Comparison of ENCODE assay signal across 8 mouse cellular contexts in the genomic region with DNA sequence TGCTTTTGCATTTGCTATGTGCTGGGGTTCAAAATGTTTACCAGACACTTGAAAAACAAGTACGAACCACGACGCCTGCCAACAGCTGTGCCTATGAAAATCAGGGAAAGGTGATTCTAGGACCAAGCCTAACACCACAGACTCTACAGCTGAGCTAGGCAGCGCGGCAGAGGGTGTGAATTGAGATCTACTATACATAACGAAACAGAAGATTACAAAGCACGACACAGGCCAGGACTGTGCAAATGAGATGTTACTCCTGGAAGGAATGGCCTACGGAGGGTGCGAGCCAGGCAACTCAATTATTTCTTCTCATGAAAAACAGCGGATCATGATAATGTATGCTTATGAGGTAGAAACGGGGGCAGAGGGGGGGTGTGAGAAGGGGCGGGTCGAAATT. TPM values are rescaled to one million over a fixed set of nuclear protein-coding genes. Genes with fewer than 3 reads are reported as not detected.
DNase-seq lines count a peak whose midpoint lies in the region; ATAC-seq and TF ChIP-seq lines count a peak whose summit lies in the region.

No protein-coding gene starts in this region.

- peaks cover 20% of the 10 kb centered on the region; the same call in 1 of the 2 replicates for H3K36me3 ChIP-seq in heart, postnatal 0 days (replicated peaks; ENCODE audit: control insufficient read depth, insufficient read depth, low read length)
- H3K36me3 ChIP-seq in liver, embryonic 12.5 days: peaks cover 61% of the 10 kb centered on the region
- 0 out of 2 replicates have a peak, but pooled peaks cover 5% of the 10 kb centered on the region for H3K36me3 ChIP-seq in stomach, embryonic 15.5 days

- 11% methylated on average over 13 of the region's 13 CpGs for WGBS in heart, postnatal 0 days
- WGBS in liver, embryonic 12.5 days (ENCODE audit: insufficient replicate concordance): 17% methylated on average over 13 of the region's 13 CpGs
- WGBS in stomach, embryonic 15.5 days: 23% methylated on average over 13 of the region's 13 CpGs

- H3K4me3 ChIP-seq in heart, postnatal 0 days (ENCODE audit: low read depth, low read length): peak overlapping the region; percentile 94
- H3K4me3 ChIP-seq in liver, embryonic 12.5 days: peak overlapping the region; percentile 96
- peak overlapping the region; percentile 86 for H3K4me3 ChIP-seq in stomach, embryonic 15.5 days (replicated peaks)

- no peak for TF ChIP-seq CTCF in heart, postnatal 0 days (IDR thresholded peaks at IDR 0.05; ENCODE audit: low read depth)

- peak; percentile 7 for DNase-seq in embryo, embryonic 10.5 days (ENCODE audit: low spot score)
- no peak for DNase-seq in embryo, embryonic 10 days (ENCODE audit: low spot score)
- peak; percentile 21 for DNase-seq in MEL-GATA-1-ER (ENCODE audit: extremely low read depth, low read depth)
- DNase-seq in heart, postnatal 0 days (ENCODE audit: low spot score): no peak
- no peak for DNase-seq in gastrocnemius, postnatal 10 days
- no peak for DNase-seq in thymus, postnatal 36 days

- peak overlapping the region; percentile 68 for H3K4me2 ChIP-seq in heart, postnatal 0 days (ENCODE audit: low read depth, low read length)
- H3K4me2 ChIP-seq in liver, embryonic 12.5 days: peak overlapping the region; percentile 90
- peak overlapping the region; percentile 84 for H3K4me2 ChIP-seq in stomach, embryonic 15.5 days

- peaks cover 52% of the 10 kb centered on the region for H3K4me1 ChIP-seq in heart, postnatal 0 days (ENCODE audit: control insufficient read depth, insufficient read depth)
- peaks cover 74% of the 10 kb centered on the region for H3K4me1 ChIP-seq in liver, embryonic 12.5 days
- H3K4me1 ChIP-seq in stomach, embryonic 15.5 days: peaks cover 43% of the 10 kb centered on the region

- no peak for ATAC-seq in heart, postnatal 0 days (ENCODE audit: insufficient read depth, low read depth)
- no peak for ATAC-seq in liver, embryonic 12.5 days
- no peak for ATAC-seq in stomach, embryonic 15.5 days (ENCODE audit: insufficient read depth, low FRiP score, low read depth)

- H3K9me3 ChIP-seq in heart, postnatal 0 days (replicated peaks; ENCODE audit: control insufficient read depth, low read length): no peaks in the 10 kb centered on the region
- H3K9me3 ChIP-seq in liver, embryonic 12.5 days (replicated peaks): no peaks in the 10 kb centered on the region
- H3K9me3 ChIP-seq in stomach, embryonic 15.5 days: no peaks in the 10 kb centered on the region

- H3K27ac ChIP-seq in heart, postnatal 0 days (ENCODE audit: low read depth): peak overlapping the region; percentile 97
- peak overlapping the region; percentile 100 for H3K27ac ChIP-seq in liver, embryonic 12.5 days
- 0 out of 2 replicates have a peak overlapping the region, but pooled peaks have one; percentile 12 for H3K27ac ChIP-seq in stomach, embryonic 15.5 days

- TF ChIP-seq EP300 in heart, postnatal 0 days (IDR thresholded peaks at IDR 0.05; ENCODE audit: low read depth): no peak

- no peaks in the 10 kb centered on the region for H3K27me3 ChIP-seq in heart, postnatal 0 days (ENCODE audit: control insufficient read depth, insufficient read depth, low read length)
- no peaks in the 10 kb centered on the region for H3K27me3 ChIP-seq in liver, embryonic 12.5 days (replicated peaks)
- no peaks in the 10 kb centered on the region for H3K27me3 ChIP-seq in stomach, embryonic 15.5 days (replicated peaks)

- H3K9ac ChIP-seq in heart, postnatal 0 days (replicated peaks; ENCODE audit: low read depth, low read length): peak overlapping the region; percentile 98
- H3K9ac ChIP-seq in liver, embryonic 12.5 days: peak overlapping the region; percentile 98
- H3K9ac ChIP-seq in stomach, embryonic 15.5 days: peak overlapping the region; percentile 87

RNA-seq across cellular contexts. Expression of a gene that starts 1.1 kb away (rescaled TPM):
- 187 and 193 TPM in 2 replicates for total RNA-seq in heart, postnatal 0 days (2014; rRNA removed; ENCODE audit: low replicate concordance)
- polyA plus RNA-seq in heart, postnatal 0 days (2015; fragmentation: Nextera tagmentation; extraction: Ambion mirVana): 259 and 270 TPM in 2 replicates
- polyA plus RNA-seq in liver, embryonic 12.5 days (2016; fragmentation: Nextera tagmentation; extraction: Ambion mirVana): 216 and 223 TPM in 2 replicates
- 121 and 127 TPM in 2 replicates for polyA plus RNA-seq in stomach, embryonic 15.5 days (2015; fragmentation: Nextera tagmentation; extraction: Ambion mirVana)
- 100 to 1,000 TPM in 1 of 2 experiments, 10 to 100 TPM in 1; 95.1 to 108 TPM for total RNA-seq in gastrocnemius, postnatal 10 days (2021)

RNA-seq across cellular contexts. Expression of a gene that starts 13.5 kb away (rescaled TPM):
- total RNA-seq in heart, postnatal 0 days (2014; rRNA removed; ENCODE audit: low replicate concordance): not detected in 2 replicates
- not detected in 2 replicates for polyA plus RNA-seq in heart, postnatal 0 days (2015; fragmentation: Nextera tagmentation; extraction: Ambion mirVana)
- not detected in 2 replicates for polyA plus RNA-seq in liver, embryonic 12.5 days (2016; fragmentation: Nextera tagmentation; extraction: Ambion mirVana)
- polyA plus RNA-seq in stomach, embryonic 15.5 days (2015; fragmentation: Nextera tagmentation; extraction: Ambion mirVana): not detected in 2 replicates
- not detected for total RNA-seq in gastrocnemius, postnatal 10 days (2021)

RNA-seq across cellular contexts. Expression of a gene that starts 22.0 kb away (rescaled TPM):
- total RNA-seq in heart, postnatal 0 days (2014; rRNA removed; ENCODE audit: low replicate concordance): not detected in 2 replicates
- polyA plus RNA-seq in heart, postnatal 0 days (2015; fragmentation: Nextera tagmentation; extraction: Ambion mirVana): 0.18 TPM in 1 of 2 replicates, not detected in the other
- polyA plus RNA-seq in liver, embryonic 12.5 days (2016; fragmentation: Nextera tagmentation; extraction: Ambion mirVana): not detected in 2 replicates
- not detected in 2 replicates for polyA plus RNA-seq in stomach, embryonic 15.5 days (2015; fragmentation: Nextera tagmentation; extraction: Ambion mirVana)
- total RNA-seq in gastrocnemius, postnatal 10 days (2021): not detected

RNA-seq across cellular contexts. Expression of a gene that starts 37.0 kb away (rescaled TPM):
- not detected in 2 replicates for total RNA-seq in heart, postnatal 0 days (2014; rRNA removed; ENCODE audit: low replicate concordance)
- polyA plus RNA-seq in heart, postnatal 0 days (2015; fragmentation: Nextera tagmentation; extraction: Ambion mirVana): not detected in 2 replicates
- polyA plus RNA-seq in liver, embryonic 12.5 days (2016; fragmentation: Nextera tagmentation; extraction: Ambion mirVana): not detected in 2 replicates
- polyA plus RNA-seq in stomach, embryonic 15.5 days (2015; fragmentation: Nextera tagmentation; extraction: Ambion mirVana): not detected in 2 replicates
- total RNA-seq in gastrocnemius, postnatal 10 days (2021): not detected

RNA-seq across cellular contexts. Expression of a gene that starts 54.4 kb away (rescaled TPM):
- 19.3 and 24.3 TPM in 2 replicates for total RNA-seq in heart, postnatal 0 days (2014; rRNA removed; ENCODE audit: low replicate concordance)
- polyA plus RNA-seq in heart, postnatal 0 days (2015; fragmentation: Nextera tagmentation; extraction: Ambion mirVana): 24.0 and 26.3 TPM in 2 replicates
- 66.3 and 74.4 TPM in 2 replicates for polyA plus RNA-seq in liver, embryonic 12.5 days (2016; fragmentation: Nextera tagmentation; extraction: Ambion mirVana)
- polyA plus RNA-seq in stomach, embryonic 15.5 days (2015; fragmentation: Nextera tagmentation; extraction: Ambion mirVana): 48.1 and 50.6 TPM in 2 replicates
- 10 to 100 TPM; 46.3 to 50.3 TPM for total RNA-seq in gastrocnemius, postnatal 10 days (2021)

Comparison
In these comparisons a context has a peak if more than half of its experiments do, and no peak if none do; other contexts are left out.
1. DNase-seq: peak in embryo, embryonic 10.5 days (single experiment) and MEL-GATA-1-ER (single experiment); none in embryo, embryonic 10 days (single experiment), heart, postnatal 0 days (single experiment), gastrocnemius, postnatal 10 days (single experiment) and thymus, postnatal 36 days (0 of 2).
2. H3K27ac ChIP-seq: peak in every context shown above with its lines; median percentile 100 in liver, embryonic 12.5 days; 97 in heart, postnatal 0 days; 12 in stomach, embryonic 15.5 days.
3. Peak in every context shown above with its lines, with median percentiles within 50 percentile points of each other: H3K4me2 ChIP-seq, H3K4me3 ChIP-seq and H3K9ac ChIP-seq.